Mouse (Mus musculus) monocyte, adult 2 months (primary cell): ENCODE measurements around the gene Pbxip1.

Source experiments
- DNase-seq, 2 experiments: peaks; one replicate each; pipeline ENCODE4 v3.0.0; 2022; ENCODE audit warnings: low spot score in 2 of 2, low read depth in 1 of 2

Pbxip1 gene

DNA sequence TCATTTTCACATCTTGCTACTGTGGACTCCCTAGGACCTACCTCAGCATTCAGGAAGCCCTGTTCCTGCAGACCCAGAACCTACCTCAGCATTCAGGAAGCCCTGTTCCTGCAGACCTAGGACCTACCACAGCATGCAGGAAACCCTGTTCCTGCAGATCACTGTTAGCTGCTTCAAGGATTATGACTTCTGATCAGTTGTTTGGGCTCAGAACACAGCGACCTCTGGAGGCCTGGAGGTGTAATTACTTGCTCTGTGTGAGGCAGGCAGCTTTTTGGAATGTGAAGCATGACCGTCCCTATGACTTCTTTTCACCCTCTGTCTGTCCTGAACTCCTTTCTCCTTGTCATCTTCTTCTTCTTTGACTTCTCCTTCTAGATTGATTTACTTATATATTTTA, 45.0 kb downstream of the Pbxip1 start:
- DNase-seq, result peak in 1 of 2 experiments; percentile 41

DNA sequence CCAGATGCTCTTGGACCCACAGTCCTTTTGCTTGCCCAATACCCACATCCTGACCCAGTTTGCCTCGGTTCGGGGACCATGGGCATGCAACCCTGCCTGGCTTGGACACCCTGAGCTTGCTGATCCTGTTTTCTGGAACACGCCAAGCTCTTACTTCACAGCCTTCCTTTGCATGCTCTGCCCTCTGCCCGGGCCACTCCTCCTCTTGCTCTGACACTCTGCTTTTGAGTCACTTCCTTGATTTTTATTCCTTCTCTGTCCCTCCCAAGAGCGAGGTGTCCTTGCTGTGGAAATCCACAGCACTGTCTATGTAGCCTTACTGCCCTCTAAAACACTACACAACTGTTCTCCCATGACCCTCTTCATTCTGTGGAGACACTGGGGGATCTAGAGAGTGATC, 45.7 kb downstream of the Pbxip1 start:
- no peak for DNase-seq

DNA sequence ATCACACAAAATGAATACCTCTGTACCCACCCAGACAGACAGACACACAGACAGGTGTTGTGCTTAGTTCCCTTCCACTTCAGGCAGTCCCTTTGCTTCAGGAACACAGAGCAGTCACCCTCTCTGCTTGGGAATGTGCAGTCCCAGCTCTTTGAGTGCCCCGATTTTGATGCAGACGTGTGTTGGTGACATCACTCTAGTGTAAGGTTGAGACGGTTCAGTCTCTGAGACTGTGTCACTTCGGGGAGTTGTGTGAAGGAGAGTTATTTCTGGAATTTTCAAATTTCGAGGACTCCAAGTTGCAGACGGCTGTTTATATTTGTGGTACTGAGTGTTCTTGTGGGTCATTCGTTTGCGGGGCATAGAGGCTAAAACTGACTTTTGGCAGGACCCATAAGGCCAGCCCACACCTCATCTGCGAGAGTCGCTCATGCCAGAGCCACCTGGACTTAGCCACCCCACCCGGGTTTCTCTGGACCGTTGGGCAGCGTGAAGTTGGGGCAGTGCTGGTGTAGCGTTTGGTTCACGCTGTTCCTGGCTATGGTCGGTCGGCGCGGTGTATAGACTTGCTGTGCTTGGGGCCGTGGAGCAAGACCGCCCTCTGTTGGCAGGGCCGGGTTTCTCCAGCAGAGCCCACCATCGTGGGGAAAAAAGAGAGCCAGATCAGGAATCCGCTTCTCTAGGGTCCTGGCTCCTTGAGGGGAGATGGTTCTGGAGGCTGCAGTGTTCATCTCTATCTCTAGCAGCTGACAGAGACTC, 48.4 kb downstream of the Pbxip1 start:
- DNase-seq, result peak; percentile 11 to 65

DNA sequence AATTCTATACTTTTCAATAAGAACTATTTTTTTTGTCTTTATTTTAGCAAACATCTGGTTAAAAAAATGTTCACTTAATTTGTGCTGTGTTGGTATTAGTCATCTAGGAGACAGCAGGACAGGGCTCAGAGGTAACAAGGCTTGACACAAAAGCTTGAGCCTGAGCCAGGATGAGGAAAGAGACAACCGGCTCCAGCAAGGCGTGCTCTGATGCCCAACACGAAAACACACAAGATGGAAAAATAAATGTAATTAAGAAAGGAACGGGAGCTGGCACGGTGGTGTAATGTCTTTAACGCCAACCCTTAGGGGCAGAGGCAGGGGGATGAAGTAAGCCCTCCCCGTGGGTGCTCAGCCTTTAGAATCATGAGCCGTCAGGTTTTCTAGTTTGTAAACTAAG, 49.6 kb downstream of the Pbxip1 start:
- DNase-seq, result no peak

DNA sequence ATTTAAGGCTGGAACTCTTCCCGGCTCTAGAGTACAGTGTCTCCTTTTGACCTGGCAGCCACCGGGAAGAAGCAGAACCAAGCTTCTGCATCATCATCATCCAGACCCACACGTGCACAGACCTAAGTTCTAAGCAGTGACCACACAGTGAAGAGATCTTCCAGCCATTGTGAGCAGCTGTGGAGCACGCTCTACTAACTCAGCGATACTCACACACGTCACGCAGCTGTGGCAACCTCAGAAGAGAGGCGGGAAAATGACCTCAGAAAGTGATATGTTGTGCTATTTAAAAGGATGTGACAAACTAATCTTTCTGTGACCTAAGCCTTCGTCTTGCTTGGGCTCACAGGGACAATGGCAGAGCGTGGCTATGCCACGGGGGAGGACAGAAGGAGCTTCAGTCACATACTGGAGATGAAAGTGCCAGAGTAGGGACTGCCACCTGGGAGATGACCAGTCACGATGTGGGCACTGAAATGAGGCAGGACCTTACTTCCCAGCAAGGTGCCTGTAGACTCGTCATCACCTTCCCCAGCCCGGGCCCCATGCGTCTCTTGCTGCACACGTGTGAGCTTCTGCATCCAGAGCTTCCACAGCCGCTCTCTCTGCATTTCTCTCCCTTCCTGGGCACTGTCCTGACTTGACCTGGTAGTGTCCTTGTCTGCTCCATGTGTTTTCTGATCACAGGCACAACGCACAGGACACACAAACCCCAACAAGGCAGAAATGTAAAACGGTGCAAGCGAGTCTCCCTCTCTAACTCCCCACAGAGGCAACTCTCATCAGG, 50.6 kb downstream of the Pbxip1 start:
- DNase-seq, result no peak

DNA sequence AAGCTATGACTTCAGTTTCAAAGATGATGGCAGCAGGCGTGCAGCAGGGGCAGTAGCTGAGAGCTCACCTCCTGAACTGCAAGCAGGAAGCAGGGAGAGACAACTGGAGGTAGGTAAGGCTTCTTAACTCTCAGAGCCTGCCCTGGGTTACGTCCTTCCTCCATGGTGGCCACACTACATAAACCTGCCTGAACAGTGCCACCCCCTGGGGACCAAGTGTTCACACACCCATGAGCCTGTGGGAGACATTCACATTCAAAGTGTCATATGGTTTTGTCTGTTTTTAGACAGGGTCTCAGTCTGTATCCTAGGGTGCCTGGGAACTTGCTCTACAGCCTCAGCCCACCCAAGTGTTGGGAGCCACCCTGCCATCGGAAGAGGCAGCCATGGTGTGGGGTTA, 54.3 kb downstream of the Pbxip1 start:
- DNase-seq, result no peak

DNA sequence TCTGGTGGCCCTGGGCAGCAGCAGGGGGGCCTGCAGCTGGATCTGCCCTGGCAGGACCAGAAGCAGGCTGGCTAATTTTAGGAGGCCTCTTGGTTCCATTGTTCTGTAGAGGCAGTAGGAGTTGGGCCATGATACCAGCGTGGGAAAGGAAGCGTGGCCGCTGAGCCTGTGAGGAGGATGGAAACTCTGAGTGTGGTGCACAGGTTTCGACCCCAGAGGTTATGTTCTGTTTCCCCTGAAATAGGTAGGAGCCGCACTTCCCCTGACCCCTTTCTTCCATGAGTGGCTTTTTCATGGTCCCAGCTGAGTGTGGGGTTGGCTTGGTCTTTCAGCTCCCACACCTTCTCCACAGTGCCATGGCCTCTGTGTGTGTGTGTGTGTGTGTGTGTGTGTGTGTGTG, 55.1 kb downstream of the Pbxip1 start:
- no peak for DNase-seq

DNA sequence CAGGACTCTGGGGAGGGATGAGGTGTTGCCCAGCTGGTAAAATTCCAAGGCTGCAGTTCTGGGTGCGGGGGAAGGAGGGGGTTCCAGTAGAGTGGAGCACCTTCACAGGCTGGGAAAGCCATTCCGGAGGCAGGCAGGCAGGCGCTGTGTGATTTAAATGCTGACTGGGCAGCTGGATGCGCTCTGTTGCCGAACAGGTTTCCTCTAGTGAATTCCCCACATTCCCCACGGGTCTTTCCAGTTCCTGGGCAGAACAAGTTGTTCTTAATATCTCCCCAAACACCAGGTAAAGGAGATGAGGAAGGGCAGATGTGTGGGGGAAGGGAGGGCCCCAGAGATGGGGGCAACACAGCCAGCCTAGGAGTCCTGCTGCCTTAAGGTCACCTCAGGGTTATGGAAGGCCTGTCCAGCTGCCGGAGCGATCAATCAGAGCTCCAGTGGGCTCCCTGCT, 56.2 kb downstream of the Pbxip1 start:
- no peak for DNase-seq

DNA sequence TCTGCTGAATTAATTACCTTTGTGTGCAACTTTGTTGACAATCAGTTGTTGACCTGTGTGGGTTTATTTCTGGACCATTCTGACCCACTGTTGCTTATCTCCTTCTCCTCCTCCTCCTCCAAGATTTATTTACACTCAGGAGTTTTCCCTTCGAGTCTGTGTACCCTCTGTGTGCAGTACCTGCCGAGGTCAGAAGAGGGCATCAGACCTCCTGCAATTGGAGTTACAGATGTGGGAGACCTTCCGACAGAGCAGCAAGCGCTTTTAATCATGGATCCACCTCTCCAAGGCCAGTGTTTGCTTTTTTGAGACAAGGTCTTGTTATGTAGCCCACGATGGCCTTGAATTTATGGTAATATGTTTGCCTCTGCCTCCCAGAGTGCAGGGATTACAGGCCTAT, 58.1 kb downstream of the Pbxip1 start:
- DNase-seq, result no peak

DNA sequence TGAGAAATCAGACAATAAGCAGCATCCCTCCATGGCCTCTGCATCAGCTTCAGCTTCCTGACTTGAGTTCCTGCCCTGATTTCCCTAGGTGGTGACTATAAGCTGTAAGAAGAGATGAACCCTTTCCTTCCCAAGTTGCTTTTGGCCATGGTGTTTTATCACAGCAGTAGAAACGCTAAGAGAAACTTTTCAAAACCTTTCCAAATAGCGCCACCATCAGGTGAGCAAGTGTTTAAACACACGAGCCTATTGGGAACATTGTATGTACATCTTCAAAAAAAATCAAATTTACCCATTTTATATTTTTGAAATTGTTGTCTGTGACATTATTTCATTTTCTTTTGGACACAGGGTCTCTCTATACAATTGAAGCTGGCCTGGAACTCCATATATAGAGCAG, 59.9 kb downstream of the Pbxip1 start:
- DNase-seq, result no peak

DNA sequence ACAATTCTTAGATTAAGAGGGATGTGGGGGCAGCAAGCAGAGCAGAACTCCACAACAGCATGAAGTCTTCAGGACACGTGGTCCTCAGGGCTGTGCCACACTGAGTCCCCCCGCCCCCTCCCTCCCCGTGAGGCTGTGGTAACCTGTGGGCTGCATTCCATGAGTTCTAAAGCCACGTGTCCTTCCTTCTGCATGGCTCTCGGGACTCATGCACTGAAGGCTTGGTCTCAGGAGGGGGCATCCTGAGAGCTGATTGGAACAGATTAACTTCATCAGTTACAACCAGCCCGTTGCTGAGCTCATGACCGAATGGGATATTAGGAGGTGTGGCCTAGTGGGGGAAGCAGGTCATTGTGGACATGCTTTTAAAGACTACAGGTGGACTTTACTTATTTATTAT, 63.2 kb downstream of the Pbxip1 start:
- DNase-seq, result no peak
